Mouse (Mus musculus) lung, adult 2 months (tissue): ENCODE results near the gene Sptbn4.

ENCODE experiments used
- CTCF ChIP-seq: fragments of 200-500 bp; IDR thresholded peaks from 2 replicates; pipeline ENCODE4 v1.5.1; 2011; ENCODE audit warnings: mild to moderate bottlenecking, low read length, control low read depth; ENCODE audit not compliant: insufficient read depth
- POLR2A ChIP-seq: fragments of 200-500 bp; IDR thresholded peaks from 2 replicates; pipeline ENCODE4 v1.6.1; 2011; ENCODE audit warnings: low read depth, mild to moderate bottlenecking, control low read depth, low read length, borderline replicate concordance; ENCODE audit errors: extremely low read depth

GRCm38 (mm10) chr7:27473156-27473834, 25.8 kb upstream of the Sptbn4 start, which contains the start of gene Sertad3:
- TF ChIP-seq CTCF (no peak), POLR2A (peak; percentile 81; the same call in 1 of the 2 replicates)
